Mouse (Mus musculus): ENCODE measurements around the gene Babam2.
A peak's percentile ranks its signal among the peaks of the same experiment; 100 is the strongest.
"Not testable (repeated sequence)": the region's sequence is repeated elsewhere in the genome, so short reads cannot be mapped to it uniquely, and the experiment has no call there.

Babam2 gene

DNA sequence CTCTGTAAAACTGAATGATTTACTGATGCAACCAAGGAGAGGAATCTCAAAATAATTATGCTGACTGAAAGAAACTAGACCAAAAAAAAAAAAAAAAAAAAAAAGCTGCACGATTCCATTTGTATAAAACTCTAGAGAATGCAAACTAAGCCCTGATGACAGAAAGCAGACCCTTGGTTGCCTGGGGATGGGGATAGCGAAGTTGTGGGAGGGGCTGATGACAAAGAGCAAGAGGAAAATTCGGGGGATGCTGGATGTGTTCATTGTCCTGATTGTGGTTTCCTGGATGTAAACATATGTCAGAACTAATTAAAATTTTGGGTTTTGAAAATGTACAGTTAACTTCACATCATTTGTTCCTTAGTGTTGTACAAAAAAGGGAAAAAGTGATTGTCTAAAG, 257.7 kb downstream of the Babam2 start:
- no peak for DNase-seq

DNA sequence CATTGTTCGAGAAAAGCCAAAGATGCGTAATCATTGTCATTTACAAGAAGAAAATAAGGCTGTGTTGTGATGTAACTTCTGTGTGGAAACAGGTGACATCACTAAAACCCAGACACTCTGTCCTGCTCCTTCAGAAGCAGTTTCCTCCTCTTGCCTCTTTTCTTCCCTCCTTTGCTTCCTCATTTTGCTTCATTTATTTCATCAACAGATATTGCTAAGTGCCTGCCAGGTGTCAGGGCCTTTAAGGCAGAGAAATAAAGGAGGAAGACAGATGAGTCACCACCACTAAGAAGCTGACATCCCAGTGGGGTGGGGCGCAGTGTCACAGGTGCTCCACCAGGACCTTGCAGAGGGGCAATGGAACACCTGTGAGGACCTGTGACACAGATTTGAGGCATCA, 258.9 kb downstream of the Babam2 start:
- peak; percentile 38 for DNase-seq

DNA sequence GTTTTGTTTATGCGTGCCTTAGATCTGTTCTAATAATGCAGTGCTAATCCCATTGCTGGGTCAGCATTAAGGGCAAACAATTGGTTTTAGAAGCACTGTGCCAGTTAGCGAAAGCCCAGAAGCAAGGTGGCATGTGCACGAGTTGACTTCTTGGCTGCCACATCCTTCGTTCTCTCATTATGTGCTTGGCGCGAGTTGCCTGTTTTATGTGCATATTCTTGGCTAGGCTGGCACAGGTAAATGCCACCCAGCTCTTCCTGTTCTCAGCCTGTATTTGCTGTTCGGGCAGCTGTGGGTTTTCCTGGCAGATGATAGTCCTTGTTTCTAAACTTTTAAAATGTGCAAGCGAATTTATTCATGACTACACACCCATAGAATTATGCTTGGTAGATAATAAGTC, 262.4 kb downstream of the Babam2 start:
- DNase-seq, result no peak

DNA sequence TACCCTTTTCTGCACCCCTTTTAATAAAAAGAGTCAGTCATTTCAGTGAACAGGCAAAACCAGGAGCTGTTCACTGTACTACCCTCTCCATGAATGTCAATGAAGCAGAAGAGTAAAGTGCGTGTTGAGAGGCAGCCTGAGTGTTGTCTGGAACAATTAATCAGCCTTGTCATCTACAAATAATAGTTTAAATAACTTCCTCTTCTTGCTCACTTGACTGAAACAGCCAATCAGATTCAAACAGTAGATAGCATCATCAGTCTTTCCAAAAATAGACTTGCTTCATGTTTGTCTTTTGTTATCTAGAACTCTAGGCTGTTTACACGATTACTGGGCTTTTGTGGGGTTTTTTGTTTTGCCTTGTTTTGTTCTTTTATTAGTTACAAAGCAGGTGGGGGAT, 263.9 kb downstream of the Babam2 start:
- no peak for DNase-seq

DNA sequence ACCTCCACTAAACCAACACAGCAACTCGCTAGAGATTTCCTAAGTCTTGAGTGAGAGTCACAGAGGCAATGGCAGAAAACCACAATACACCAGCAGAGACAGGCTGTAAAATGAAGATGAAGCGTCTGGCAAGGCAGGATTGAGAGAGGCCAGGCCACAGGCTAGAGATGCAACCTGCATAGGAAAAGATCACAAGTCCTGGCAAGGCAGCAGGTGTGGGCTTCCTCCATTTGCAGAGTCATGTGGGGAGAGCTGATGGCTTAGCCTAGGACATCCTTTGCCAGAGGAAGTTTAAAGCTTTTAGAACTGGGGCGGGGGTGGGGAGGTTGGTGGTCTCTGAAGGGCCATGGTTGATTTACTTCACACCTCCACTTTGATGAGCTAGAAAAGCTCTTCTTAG, 264.9 kb downstream of the Babam2 start:
- peak; percentile 41 for DNase-seq

DNA sequence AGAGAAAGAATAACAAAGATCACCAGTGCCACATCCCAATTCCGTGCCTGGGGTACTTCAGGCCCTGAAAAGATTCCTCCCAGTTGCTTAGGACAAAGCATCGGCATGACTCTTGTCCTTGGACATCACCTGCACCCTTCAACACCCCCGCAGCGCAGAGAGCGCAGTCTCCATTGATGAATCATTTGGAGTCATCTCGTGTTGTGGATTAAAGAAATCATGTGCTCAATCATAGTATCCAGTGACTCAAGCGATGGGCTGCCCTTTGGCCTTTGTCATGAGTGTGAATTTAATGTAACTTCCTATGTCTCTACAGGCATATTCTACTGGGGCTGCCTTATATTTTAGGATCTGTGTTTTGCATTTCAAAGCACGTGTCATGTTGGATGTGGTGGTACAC, 265.9 kb downstream of the Babam2 start:
- peak; percentile 40 for DNase-seq

DNA sequence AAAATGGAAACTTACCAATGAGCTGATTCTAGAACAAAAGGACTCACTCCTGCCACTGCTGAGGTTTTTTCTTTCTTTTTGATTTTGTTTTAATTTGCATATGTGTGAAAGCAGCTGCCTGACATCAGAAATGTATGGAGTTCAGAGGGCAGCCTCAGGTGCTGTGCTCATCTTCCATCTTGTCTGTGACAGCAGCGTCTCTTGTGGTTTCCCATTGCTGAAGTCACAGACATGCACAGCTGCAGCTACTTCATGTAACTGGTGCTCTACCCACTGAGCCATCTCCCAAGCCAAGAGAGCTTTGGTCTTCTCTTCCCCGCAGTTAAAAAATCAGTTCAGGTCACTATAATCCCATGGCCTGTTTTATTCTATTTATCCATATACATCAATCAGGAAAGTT, 266.4 kb downstream of the Babam2 start:
- peak; percentile 68 for DNase-seq

DNA sequence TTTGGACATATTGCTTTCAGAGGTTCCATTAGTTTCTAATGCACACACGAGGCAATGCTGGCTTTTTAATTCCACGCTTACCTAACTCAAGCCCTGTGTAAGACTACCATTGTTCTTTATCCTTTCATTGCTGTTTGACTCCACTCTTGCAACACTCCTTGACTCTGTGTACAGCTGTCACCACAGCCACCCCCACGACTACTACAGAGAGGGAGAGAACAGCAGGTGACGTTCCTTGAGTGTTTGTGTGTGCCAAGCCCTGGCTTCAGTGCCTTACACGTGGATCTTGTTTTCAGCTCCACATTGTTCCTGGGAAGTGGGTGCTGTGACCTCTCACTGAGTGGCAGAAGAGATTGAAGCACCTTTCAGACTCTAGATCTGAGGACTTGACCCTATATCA, 269.3 kb downstream of the Babam2 start:
- DNase-seq, result peak; percentile 51

DNA sequence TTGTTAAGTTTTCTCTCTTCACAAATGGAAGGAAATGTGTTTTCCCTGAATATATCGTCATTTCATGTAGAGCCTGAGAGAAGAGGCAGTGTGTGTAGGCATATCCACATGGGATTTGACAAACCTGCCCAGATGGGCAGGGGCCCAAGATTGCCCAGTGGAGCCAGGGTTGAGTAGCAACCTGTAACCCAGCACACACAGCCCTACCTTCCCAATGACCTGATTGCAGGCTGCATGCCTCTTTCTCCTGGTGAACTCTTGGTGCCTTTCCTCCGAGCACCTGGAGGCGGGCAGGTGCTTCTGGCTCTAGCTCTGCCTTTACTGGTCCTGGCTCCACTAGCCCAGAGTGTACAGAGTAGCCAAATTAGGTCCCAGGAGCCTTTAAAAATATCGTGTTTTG, 270.0 kb downstream of the Babam2 start:
- peak; percentile 14 for DNase-seq

DNA sequence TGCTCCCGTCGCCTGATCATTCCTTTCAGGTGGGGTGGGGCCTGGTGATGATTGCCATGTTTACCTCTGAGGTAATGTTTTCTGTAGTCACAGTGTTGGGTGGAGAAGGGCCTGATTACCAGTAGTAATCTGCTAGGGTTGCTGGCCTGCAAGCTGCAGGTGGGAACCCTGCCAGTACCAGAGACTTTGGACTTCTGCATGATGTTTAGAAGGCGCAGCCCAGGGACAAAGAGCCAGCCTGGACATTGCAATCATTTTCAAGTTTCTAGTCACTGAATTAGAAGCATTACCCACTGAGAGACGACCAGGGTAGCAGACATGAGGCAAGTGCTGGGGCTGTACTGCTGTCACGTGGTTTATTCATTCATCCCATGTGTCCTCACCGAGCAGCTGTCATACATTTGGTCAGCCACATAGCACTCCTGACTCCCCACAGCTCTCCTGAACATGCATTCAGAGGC, 270.6 kb downstream of the Babam2 start:
- DNase-seq, result no peak

DNA sequence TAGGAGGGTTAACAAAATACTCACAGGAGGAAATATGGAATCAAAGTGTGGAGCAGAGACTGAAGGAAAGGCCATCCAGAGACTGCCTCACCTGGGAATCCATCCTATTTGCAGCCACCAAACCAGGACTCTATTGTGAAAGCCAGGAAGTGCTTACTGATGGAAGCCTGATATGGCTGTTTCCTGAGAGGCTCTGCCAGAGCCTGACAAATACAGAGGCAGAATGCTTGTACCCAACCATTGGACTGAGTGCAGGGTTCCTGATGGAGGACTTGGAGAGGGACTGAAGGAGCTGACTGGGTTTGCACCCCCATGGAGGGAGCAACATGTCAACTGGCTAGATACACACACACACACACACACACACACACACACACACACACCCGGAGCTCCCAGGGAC, 274.9 kb downstream of the Babam2 start:
- DNase-seq, result not testable (repeated sequence)

DNA sequence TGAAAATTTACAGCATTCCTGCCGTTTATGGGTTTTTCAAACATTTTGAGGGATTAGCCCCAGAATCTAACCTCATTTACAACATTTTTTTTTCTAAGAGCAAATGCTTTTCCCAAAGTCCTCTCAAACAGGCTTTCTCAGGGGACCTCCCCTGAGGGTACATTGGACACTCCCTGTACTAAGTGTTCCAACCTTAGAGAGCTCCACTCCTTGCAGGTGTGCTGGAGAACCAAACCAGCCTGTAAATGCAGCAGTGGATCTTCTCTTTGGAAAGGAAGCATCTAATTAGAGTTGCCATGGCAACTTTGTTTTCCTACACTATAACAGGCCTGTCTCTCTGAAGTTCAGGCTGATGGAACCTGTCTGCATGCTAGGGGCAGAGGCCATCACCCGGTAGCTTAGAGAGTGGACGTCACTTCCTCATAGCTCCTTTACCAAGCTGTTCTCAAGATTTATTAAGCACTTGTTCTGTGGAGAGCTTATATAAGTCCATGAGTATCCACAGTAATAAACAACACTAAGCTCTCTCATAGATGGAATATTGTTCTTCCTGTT, 277.2 kb downstream of the Babam2 start:
- no peak for DNase-seq

DNA sequence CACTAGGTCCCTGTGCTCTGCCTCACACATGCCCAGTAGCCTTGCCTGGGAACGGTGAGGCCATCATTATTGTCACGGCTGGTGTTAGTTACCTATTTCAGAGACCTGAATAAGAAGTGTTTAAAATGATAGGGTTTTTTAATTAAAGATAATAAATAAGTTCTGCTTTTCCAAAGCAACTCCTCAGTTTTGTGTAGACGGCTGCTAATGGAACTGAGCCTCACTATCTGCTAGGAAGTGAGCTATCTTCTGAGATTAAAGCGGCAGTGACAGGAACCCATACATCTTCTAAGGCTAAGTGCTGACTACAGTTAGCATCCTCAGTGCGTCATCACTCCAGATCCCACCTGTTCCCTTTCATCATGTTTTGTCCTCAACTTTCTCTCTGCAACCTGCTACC, 284.6 kb downstream of the Babam2 start:
- DNase-seq, result no peak

DNA sequence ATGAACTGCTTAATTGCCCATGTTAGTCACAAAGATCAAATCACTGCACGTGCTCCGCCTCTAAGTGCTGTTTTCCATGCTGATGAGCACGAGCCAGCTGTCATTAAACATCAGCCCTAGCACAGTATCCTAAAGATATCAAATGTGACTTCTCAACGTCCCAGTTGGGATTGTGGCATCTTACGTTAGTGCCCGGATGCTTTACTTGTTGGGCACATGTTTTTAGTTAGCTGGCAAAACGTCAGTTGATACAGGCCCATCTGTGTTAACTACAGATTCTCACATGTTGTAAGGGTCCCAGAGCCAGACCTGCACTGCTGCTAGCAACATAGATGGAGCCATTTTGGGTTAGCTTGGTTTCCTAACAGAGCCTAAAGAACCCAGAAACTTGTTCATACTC, 285.7 kb downstream of the Babam2 start:
- no peak for DNase-seq

DNA sequence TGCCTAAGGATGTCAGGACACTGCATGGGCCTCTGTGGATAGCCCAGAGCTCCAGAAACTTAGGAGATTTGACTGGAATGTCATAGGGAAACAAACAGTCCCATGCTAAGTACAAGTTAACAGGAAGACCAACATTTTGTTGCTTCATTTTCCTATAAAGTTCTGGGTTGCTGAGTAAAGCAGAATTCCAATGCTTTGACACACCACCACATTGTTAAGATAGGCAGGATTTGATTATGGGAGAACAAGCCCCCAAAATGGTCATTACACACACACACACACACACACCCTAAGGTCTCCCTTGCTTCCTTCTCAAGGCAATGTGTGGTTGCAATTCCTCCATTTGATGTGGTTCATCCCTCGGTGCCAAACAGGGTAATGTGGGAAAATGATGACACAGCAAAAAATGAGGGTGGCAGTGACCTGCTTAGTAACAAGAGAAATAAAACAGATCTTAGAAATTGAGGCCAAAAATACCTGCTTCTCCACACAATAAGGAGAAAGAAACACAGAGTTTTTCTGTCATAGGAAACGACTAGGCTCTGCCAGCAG, 286.4 kb downstream of the Babam2 start:
- no peak for DNase-seq

DNA sequence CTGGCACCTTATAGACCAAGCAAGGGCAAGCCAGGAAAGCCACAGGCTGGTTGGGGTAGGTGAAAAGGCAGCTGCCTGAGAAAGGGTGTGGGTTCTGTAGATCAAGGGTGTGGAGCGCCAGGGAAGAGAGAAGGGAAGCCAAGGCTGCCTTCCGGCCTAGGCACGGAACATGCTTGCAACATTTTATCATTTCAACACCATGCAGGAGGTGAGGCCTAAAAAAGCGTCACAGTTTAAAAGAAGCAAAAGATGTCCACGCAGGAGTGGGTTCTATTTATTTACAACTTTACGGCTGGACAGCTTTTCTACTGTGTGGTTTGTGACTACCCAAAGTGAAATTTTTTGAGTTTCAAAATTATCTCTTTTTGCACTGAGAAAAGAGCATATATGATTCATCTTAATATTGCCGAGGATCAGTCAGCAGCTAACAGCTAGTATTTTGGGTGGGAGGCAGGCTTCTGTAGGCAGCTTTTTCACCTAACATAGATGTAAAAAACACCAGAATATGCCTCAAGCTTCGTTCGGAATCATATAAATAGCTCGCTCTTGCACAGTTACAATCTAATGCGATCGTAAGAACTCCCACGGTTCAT, 287.0 kb downstream of the Babam2 start:
- DNase-seq, result peak; percentile 66

DNA sequence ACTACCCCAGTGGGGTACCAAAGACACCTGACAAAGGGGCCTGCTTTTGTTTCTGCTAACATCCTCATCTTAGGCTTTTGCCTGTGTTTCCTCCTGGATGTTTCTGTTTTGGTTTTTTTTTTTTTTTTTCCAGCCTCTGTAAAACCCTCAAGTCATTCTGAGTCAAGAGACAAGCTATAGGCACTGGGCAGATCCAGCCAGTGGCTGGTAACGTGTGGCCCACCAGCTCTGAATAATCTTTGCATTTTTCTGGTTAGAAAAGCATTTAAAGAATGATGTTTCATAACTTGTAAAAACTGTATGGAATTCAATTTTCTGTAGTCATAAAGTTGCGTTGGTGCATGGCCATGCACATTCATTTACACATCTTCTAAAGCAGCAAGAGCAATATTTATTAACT, 287.5 kb downstream of the Babam2 start:
- no peak for DNase-seq

DNA sequence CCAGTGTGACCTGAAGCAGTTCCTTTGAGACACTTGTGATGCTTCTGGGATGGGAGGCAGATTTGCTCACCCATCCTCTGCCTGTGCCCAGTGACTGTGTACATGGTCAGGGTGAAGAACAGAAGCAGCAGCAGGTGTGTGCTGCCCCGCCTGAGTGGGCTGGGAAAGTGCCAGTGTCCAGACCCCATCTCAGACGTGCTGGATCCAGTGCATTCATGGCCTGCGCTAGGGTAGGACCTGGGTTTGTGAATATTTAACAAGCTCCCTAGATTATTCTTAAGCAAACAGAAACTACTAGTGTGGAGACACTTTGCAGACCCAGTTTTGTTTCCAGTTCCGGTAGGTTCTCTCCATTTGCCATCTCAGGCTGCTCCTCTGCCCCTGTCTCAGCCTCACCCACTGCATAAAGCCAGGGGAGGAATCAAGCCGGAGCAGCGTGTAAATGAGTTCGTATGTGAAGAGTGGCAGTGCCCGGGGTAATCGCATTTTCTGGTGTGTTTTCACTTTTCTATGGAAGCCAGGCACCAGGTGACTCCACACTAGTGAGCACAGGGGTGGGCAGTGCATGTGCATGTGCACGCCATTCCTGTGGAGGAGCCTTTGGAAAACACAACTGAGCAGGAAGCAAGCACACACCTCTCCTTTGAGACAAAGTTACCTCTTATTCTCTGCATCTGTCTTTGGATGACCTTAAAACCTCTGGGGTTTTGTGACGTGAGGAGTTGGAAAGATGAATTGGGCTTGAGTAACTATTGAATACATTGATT, 290.2 kb downstream of the Babam2 start:
- no peak for DNase-seq

DNA sequence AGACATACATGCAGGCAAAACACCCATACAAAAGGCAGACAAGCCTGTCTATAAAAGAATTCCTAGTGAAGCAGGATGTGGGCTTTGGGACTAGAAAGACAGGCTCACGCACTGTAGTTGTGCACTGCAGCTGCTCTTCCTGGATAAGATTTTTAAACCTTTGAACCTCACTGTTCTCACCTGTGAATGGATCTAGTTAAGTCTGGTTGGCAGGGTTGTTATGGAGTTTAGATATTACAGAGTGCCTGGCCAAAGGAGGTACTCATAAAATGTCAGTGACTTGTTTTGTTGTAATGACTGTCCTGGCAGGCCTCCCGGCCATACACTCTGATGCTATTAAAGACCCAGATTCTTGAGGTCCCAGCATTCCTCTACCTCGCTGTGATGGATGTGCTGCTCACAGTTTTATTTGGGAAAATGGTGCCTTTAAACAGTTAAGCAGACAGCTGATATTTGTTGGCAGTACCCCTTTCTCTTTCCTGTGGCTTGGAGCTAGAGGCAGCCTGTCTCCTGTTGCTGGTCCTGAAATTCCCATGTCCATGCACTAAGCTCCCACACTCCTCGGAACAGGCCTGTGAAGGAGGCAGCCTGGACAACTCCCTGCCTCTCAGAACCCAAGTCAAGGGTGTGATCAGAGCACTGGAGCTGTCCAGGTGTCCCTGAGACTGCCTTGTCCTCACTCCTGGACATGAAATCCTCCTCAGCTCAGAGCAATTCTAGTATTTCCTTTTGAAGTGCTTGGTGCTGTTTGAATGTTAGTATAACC, 299.9 kb downstream of the Babam2 start:
- DNase-seq, result no peak

DNA sequence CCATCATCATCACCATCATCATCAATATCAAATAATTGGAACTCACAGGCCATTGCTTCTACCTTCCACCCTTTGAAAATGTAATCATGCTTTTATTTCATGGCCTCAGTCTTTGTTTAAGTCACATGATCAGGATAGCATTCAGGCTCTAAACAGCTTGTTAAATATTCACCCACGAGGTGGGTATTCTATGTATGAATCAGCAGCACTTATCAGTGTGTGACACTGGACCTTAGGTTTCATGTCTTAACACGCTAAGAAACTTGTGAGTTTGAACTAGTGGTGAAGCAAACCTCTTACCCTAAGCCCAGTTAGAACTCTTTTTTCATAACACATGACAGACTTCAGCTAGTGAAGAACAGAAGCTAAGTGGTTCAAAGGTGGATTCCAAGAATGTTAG, 301.3 kb downstream of the Babam2 start:
- DNase-seq, result no peak

DNA sequence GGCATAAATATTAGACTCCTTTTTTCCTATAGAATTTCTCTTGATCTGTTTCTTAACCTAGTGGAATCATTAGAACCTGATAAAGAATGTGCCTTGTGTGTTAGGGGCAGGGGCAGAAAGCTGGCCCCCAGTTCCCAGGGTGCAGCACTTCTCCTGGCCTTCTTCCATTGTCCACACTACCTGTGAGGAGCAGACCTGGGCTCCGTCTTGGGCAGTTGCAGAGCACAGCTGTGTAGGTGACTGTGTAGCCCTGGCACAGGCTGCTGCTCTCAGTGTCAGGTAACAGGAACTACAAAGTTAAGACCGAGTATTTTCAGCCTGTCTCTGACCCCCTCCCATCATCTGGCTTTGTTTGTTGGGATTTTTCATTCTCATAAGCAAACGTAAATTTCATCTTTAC, 302.6 kb downstream of the Babam2 start:
- DNase-seq, result no peak

DNA sequence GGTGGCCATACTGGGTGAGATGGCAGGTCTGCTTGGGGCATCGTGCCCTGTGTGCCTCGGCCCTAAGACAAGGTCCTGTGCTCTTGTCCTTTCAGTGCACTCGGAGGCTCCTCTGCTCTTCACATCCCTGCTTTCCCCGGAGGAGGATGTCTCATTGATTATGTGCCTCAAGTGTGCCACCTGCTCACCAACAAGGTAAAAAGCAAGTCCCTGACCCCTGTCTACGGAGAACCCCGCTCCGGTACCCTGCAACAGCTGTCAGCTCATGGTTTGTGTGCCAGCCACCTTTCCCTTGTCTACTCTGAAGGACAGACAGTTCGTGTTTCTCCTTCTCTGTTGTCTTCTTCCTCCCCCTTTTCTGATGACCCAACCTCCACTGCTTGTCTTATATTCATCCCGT, 303.8 kb downstream of the Babam2 start:
- DNase-seq, result no peak

DNA sequence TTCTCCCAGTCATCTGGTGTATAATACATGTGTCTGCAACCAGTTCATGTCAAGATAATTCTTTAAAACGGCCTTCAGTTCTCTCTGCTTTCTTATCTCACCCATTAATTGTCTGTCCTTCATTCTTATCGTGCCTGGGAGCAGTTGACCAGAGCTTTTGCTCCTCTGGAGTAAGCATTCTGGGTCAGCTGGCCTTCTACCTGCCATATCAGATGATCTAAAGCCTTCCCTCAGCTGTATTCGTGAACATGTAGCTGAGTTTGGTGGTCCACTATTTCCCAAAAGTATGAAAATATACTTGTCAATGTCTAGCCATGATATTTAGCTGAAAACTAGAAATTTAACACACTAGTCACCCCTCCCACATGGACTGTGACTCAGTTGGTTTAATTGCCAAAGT, 304.3 kb downstream of the Babam2 start:
- DNase-seq, result no peak

Measured in thymus, postnatal 4 days (tissue).